Mouse (Mus musculus): ENCODE results near the gene Aph1c.
A peak's percentile ranks its signal among the peaks of the same experiment; 100 is the strongest.
"Not testable (repeated sequence)": the region's sequence is repeated elsewhere in the genome, so short reads cannot be mapped to it uniquely, and the experiment has no call there.

Aph1c gene

GRCm38 (mm10) chr9:66825990-66826389, 8.5 kb downstream of the Aph1c start:
- no peak for DNase-seq

- DNase-seq, result not testable (repeated sequence)
These were observed 12.3 kb downstream of the Aph1c start for GRCm38 (mm10) chr9:66822255-66822654.

- DNase-seq, result peak; percentile 51
These were observed 13.5 kb downstream of the Aph1c start for GRCm38 (mm10) chr9:66820996-66821395.

- DNase-seq, result peak; percentile 75
These were observed 21.1 kb downstream of the Aph1c start for GRCm38 (mm10) chr9:66813392-66813791.

GRCm38 (mm10) chr9:66805951-66806350, 28.6 kb downstream of the Aph1c start:
- DNase-seq, result peak; percentile 77

GRCm38 (mm10) chr9:66801947-66802346, 32.6 kb downstream of the Aph1c start:
- peak; percentile 83 for DNase-seq

- no peak for DNase-seq
These were observed 37.8 kb downstream of the Aph1c start, which contains the start of gene Gm10647 for GRCm38 (mm10) chr9:66796739-66797138. Gene Gm10647 (plus strand): TSS chr9:66797039.

GRCm38 (mm10) chr9:66795464-66796324, 38.8 kb downstream of the Aph1c start, which contains the start of gene Aph1b:
Gene Aph1b (minus strand): TSS chr9:66795490.
- peak; percentile 100 for DNase-seq

GRCm38 (mm10) chr9:66794629-66795463, 39.7 kb downstream of the Aph1c start:
- DNase-seq, result peak; percentile 80

- no peak for DNase-seq
These were observed 46.7 kb downstream of the Aph1c start for GRCm38 (mm10) chr9:66787821-66788220.

GRCm38 (mm10) chr9:66784552-66784951, 50.0 kb downstream of the Aph1c start:
- peak; percentile 77 for DNase-seq

- peak; percentile 57 for DNase-seq
These were observed 63.8 kb downstream of the Aph1c start for GRCm38 (mm10) chr9:66770701-66771100.

- no peak for DNase-seq
These were observed 65.3 kb downstream of the Aph1c start for GRCm38 (mm10) chr9:66769275-66769674.

GRCm38 (mm10) chr9:66768721-66769120, 65.8 kb downstream of the Aph1c start:
- DNase-seq, result no peak

Measured in heart, adult 11 months (tissue).